Mouse (Mus musculus) erythroblast, embryonic 14.5 days (primary cell): ENCODE measurements around the gene Ap3s2. TPM values are rescaled to one million over a fixed set of nuclear protein-coding genes. Genes with fewer than 3 reads are reported as not detected.

ENCODE experiments used
- H3K27me3 ChIP-seq: 2 replicates; pipeline ENCODE4 v1.6.1; 2012; ENCODE audit warnings: inconsistent platforms; ENCODE audit not compliant: control insufficient read depth
- H3K36me3 ChIP-seq: 2 replicates; pipeline ENCODE4 v1.6.1; 2012; ENCODE audit warnings: mild to moderate bottlenecking, inconsistent platforms; ENCODE audit not compliant: control insufficient read depth
- H3K4me1 ChIP-seq: 2 replicates; pipeline ENCODE4 v1.6.1; 2012; ENCODE audit warnings: inconsistent platforms; ENCODE audit not compliant: control insufficient read depth
- H3K4me3 ChIP-seq: replicated peaks from 2 replicates; pipeline ENCODE3; 2012; ENCODE audit warnings: moderate library complexity, mild to moderate bottlenecking, inconsistent platforms
- H3K9me3 ChIP-seq: 2 replicates; pipeline ENCODE4 v1.6.1; 2012; ENCODE audit warnings: low read length, inconsistent platforms, mixed read lengths; ENCODE audit not compliant: control insufficient read depth
- GATA1 ChIP-seq: IDR thresholded peaks from 2 replicates; pipeline ENCODE4 v1.6.1; 2012; ENCODE audit warnings: low read length, inconsistent platforms, mixed read lengths
- TAL1 ChIP-seq: IDR thresholded peaks from 3 replicates; pipeline ENCODE4 v1.6.1; 2012; ENCODE audit warnings: low read length, inconsistent platforms, mixed read lengths
- polyA plus RNA-seq: library from polyadenylated mRNA; stranded (reverse); fragments of >175 nt; gene quantifications from 2 replicates; pipeline ENCODE4 v1.2.3, GENCODE M21; 2012

Gene Ap3s2
- polyA plus RNA-seq, 1 experiment: 0.25 TPM

- H3K4me3 ChIP-seq: no peak overlapping the region
- no peaks in the 10 kb centered on the region for H3K4me1 ChIP-seq
- no peaks in the 10 kb centered on the region for H3K27me3 ChIP-seq
- H3K9me3 ChIP-seq: no peaks in the 10 kb centered on the region
- TF ChIP-seq TAL1 (no peak), GATA1 (no peak)
- H3K36me3 ChIP-seq: no peaks in the 10 kb centered on the region; the same call in 1 of the 2 replicates
These were observed 88.9 kb downstream of the Ap3s2 start for GRCm38 (mm10) chr7:79831585-79831984.

- TF ChIP-seq GATA1: no peak
- TF ChIP-seq TAL1: no peak
These were observed 89.3 kb downstream of the Ap3s2 start for GRCm38 (mm10) chr7:79831145-79831544.

DNA sequence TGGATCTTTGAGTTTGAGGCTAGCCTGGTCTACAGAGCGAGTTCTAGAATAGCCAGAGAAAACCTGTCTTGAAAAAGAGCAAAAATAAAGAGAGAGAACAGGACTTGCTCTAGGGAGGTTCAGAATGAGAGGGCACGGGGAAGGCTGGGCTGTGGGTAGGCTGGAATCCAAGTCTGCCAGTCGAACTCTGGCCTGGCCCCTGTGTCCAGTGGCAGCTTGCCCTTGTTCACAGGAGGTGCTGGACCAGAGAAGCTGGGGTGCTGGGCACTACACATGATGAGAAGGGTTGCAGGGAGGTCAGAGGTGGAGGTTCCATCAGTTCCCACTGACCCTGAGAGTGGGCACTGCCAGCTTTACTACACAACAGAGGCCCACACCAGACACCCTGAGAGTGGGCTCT is 92.1 kb downstream of the Ap3s2 start:
- H3K9me3 ChIP-seq: no peaks in the 10 kb centered on the region
- peaks cover 5% of the 10 kb centered on the region; the same call in 1 of the 2 replicates for H3K36me3 ChIP-seq
- H3K27me3 ChIP-seq: no peaks in the 10 kb centered on the region
- H3K4me3 ChIP-seq: no peak overlapping the region
- H3K4me1 ChIP-seq: no peaks in the 10 kb centered on the region
- TF ChIP-seq TAL1 (no peak), GATA1 (no peak)

More at GRCm38 (mm10) chr7:79831145-79831544, 89.3 kb downstream of the Ap3s2 start:
- Histone ChIP-seq H3K4me3 (no peak overlapping the region), H3K4me1 (no peaks in the 10 kb centered on the region), H3K36me3 (no peaks in the 10 kb centered on the region; the same call in 1 of the 2 replicates), H3K9me3 (no peaks in the 10 kb centered on the region), H3K27me3 (no peaks in the 10 kb centered on the region)

Other genes with a start within 250 kb of the Ap3s2 start
- gene Kif7, start 204.9 kb downstream of the Ap3s2 start, polyA plus RNA-seq: 0.01 and 0.05 TPM in 2 replicates
- gene Plin1, start 187.7 kb downstream of the Ap3s2 start, polyA plus RNA-seq: not detected in 2 replicates
- not detected in 2 replicates for gene Pex11a, start 177.5 kb downstream of the Ap3s2 start, polyA plus RNA-seq
- not detected in 2 replicates for gene Wdr93, start 177.5 kb downstream of the Ap3s2 start, polyA plus RNA-seq
- gene Mesp1, start 126.9 kb downstream of the Ap3s2 start, polyA plus RNA-seq: 0.04 TPM in 1 of 2 replicates, not detected in the other
- not detected in 2 replicates for gene Mesp2, start 109.9 kb downstream of the Ap3s2 start, polyA plus RNA-seq
- gene Anpep, start 59.6 kb downstream of the Ap3s2 start, polyA plus RNA-seq: 0.02 and 0.03 TPM in 2 replicates
- not detected in 2 replicates for gene Arpin, start 14.7 kb upstream of the Ap3s2 start, polyA plus RNA-seq
- gene Zfp710, start 104.2 kb upstream of the Ap3s2 start, polyA plus RNA-seq: 0.20 and 0.27 TPM in 2 replicates
- 3.8 and 4.1 TPM in 2 replicates for gene Idh2, start 194.7 kb upstream of the Ap3s2 start, polyA plus RNA-seq